Mouse (Mus musculus) lung, embryonic 15.5 days (tissue): ENCODE data around the gene Pex5l. TPM values are rescaled to one million over a fixed set of nuclear protein-coding genes. Genes with fewer than 3 reads are reported as not detected.
A peak's percentile ranks its signal among the peaks of the same experiment; 100 is the strongest.

Experiments
- ATAC-seq: fragments of 200-750 bp; cut with Nextera tagmentation; 2 replicates; pipeline ENCODE4 v1.8.0; 2017; ENCODE audit warnings: moderate number of reproducible peaks, borderline replicate concordance; ENCODE audit not compliant: low FRiP score, low TSS enrichment; ENCODE audit errors: extremely low read depth
- H3K27ac ChIP-seq: fragments of 300-500 bp; sonication (generic); 2 replicates; pipeline ENCODE4 v1.5.1; 2015; ENCODE audit warnings: moderate library complexity, mild to moderate bottlenecking, inconsistent platforms
- H3K27me3 ChIP-seq: fragments of 300-500 bp; sonication (generic); 2 replicates; pipeline ENCODE4 v1.6.1; 2015; ENCODE audit warnings: inconsistent platforms
- H3K36me3 ChIP-seq: fragments of 300-500 bp; sonication (generic); 2 replicates; pipeline ENCODE4 v1.6.1; 2015; ENCODE audit warnings: inconsistent platforms
- H3K4me1 ChIP-seq: fragments of 300-500 bp; sonication (generic); 2 replicates; pipeline ENCODE4 v1.6.1; 2015; ENCODE audit warnings: inconsistent platforms
- H3K4me2 ChIP-seq: fragments of 300-500 bp; sonication (generic); 2 replicates; pipeline ENCODE4 v1.6.1; 2015; ENCODE audit warnings: inconsistent platforms, mild to moderate bottlenecking, moderate library complexity
- H3K4me3 ChIP-seq: fragments of 300-500 bp; sonication (generic); 2 replicates; pipeline ENCODE4 v1.5.1; 2015; ENCODE audit warnings: mild to moderate bottlenecking, inconsistent platforms
- H3K9ac ChIP-seq: fragments of 300-500 bp; sonication (generic); 2 replicates; pipeline ENCODE4 v1.6.1; 2015; ENCODE audit warnings: inconsistent platforms
- H3K9me3 ChIP-seq: fragments of 300-500 bp; sonication (generic); 2 replicates; pipeline ENCODE4 v1.6.1; 2016; ENCODE audit warnings: inconsistent platforms
- WGBS: fragments of 180-500 bp; shearing (Covaris S2); methylation state at CpG from one replicate; pipeline ENCODE4 v1.1.7; 2015; 5-methylcytosine and 5-hydroxymethylcytosine counted together
- polyA plus RNA-seq: library from polyadenylated mRNA; unstranded; fragments of >200 nt; fragmentation: Nextera tagmentation; extraction: Ambion mirVana; gene quantifications from 2 replicates; pipeline ENCODE4 v1.2.1, GENCODE M21; 2015

Pex5l gene
- 0.19 and 0.36 TPM in 2 replicates for polyA plus RNA-seq

GRCm38 (mm10) chr3:33142901-33143461 lies at the start of gene Pex5l:
TSS of gene Pex5l (minus strand) at chr3:33143247.
- H3K9ac ChIP-seq: no peak within 1 kb of the TSS
- H3K36me3 ChIP-seq: no peaks in the 10 kb centered on the region
- H3K9me3 ChIP-seq: no peaks in the 10 kb centered on the region
- peaks cover 9% of the 10 kb centered on the region for H3K4me1 ChIP-seq
- peak; percentile 94 for ATAC-seq
- H3K27me3 ChIP-seq: peaks cover 27% of the 10 kb centered on the region
- peak within 1 kb of the TSS; percentile 75 for H3K4me2 ChIP-seq
- H3K27ac ChIP-seq: no peak within 1 kb of the TSS
- under 1% methylated on average over 88 of the region's 88 CpGs for WGBS
- peak within 1 kb of the TSS; percentile 53 for H3K4me3 ChIP-seq

- Histone ChIP-seq H3K4me1 (no peaks in the 10 kb centered on the region), H3K4me3 (no peak overlapping the region), H3K9me3 (no peaks in the 10 kb centered on the region), H3K27me3 (no peaks in the 10 kb centered on the region), H3K9ac (no peak overlapping the region), H3K27ac (no peak overlapping the region), H3K36me3 (no peaks in the 10 kb centered on the region), H3K4me2 (no peak overlapping the region)
- ATAC-seq: no peak
- WGBS: 61% methylated on average over 3 of the region's 3 CpGs
Observed at GRCm38 (mm10) chr3:33165186-33165585, 22.1 kb upstream of the Pex5l start.

GRCm38 (mm10) chr3:33163821-33164220 lies 20.8 kb upstream of the Pex5l start:
- no peak overlapping the region for H3K4me3 ChIP-seq
- H3K36me3 ChIP-seq: no peaks in the 10 kb centered on the region
- ATAC-seq: no peak
- no peaks in the 10 kb centered on the region for H3K4me1 ChIP-seq
- no peaks in the 10 kb centered on the region for H3K27me3 ChIP-seq
- no peak overlapping the region for H3K27ac ChIP-seq
- H3K9me3 ChIP-seq: no peaks in the 10 kb centered on the region
- no peak overlapping the region for H3K4me2 ChIP-seq
- H3K9ac ChIP-seq: no peak overlapping the region

- Histone ChIP-seq H3K9ac (no peak overlapping the region), H3K36me3 (no peaks in the 10 kb centered on the region), H3K4me1 (peaks cover 9% of the 10 kb centered on the region), H3K4me2 (peak overlapping the region; percentile 75), H3K27me3 (peaks cover 27% of the 10 kb centered on the region), H3K4me3 (peak overlapping the region; percentile 53; the same call in 1 of the 2 replicates), H3K9me3 (no peaks in the 10 kb centered on the region), H3K27ac (no peak overlapping the region)
- 67% methylated on average over 7 of the region's 7 CpGs for WGBS
- ATAC-seq: 0 out of 2 replicates have a peak, but pooled peaks have one; percentile 15
Observed at GRCm38 (mm10) chr3:33143592-33143991, 545 bp upstream of the Pex5l start.

GRCm38 (mm10) chr3:33142398-33142797 lies 649 bp downstream of the Pex5l start:
- Histone ChIP-seq H3K9me3 (no peaks in the 10 kb centered on the region), H3K36me3 (no peaks in the 10 kb centered on the region), H3K27ac (no peak overlapping the region), H3K4me3 (peak overlapping the region; percentile 53), H3K4me1 (peaks cover 9% of the 10 kb centered on the region), H3K4me2 (peak overlapping the region; percentile 75), H3K9ac (no peak overlapping the region), H3K27me3 (peaks cover 27% of the 10 kb centered on the region)
- ATAC-seq: 0 out of 2 replicates have a peak, but pooled peaks have one; percentile 6
- WGBS: 2% methylated on average over 17 of the region's 17 CpGs

- Histone ChIP-seq H3K27ac (no peak overlapping the region), H3K9ac (no peak overlapping the region), H3K27me3 (no peaks in the 10 kb centered on the region), H3K9me3 (no peaks in the 10 kb centered on the region), H3K4me3 (no peak overlapping the region), H3K36me3 (no peaks in the 10 kb centered on the region), H3K4me1 (no peaks in the 10 kb centered on the region), H3K4me2 (no peak overlapping the region)
- ATAC-seq: no peak
Observed at GRCm38 (mm10) chr3:33129944-33130343, 13.1 kb downstream of the Pex5l start.

GRCm38 (mm10) chr3:33124796-33125195 lies 18.3 kb downstream of the Pex5l start:
- no peaks in the 10 kb centered on the region for H3K4me1 ChIP-seq
- WGBS: 82% methylated on average over 5 of the region's 5 CpGs
- H3K4me3 ChIP-seq: no peak overlapping the region

GRCm38 (mm10) chr3:33105785-33106184 lies 37.3 kb downstream of the Pex5l start:
- Histone ChIP-seq H3K36me3 (no peaks in the 10 kb centered on the region), H3K27ac (no peak overlapping the region), H3K9ac (no peak overlapping the region), H3K4me3 (no peak overlapping the region), H3K4me2 (no peak overlapping the region), H3K27me3 (no peaks in the 10 kb centered on the region), H3K4me1 (no peaks in the 10 kb centered on the region), H3K9me3 (no peaks in the 10 kb centered on the region)
- 79% methylated on average over 2 of the region's 2 CpGs for WGBS
- no peak for ATAC-seq

More at GRCm38 (mm10) chr3:33124796-33125195, 18.3 kb downstream of the Pex5l start:
- Histone ChIP-seq H3K27ac (no peak overlapping the region), H3K9ac (no peak overlapping the region), H3K9me3 (no peaks in the 10 kb centered on the region), H3K4me2 (no peak overlapping the region), H3K36me3 (no peaks in the 10 kb centered on the region), H3K27me3 (no peaks in the 10 kb centered on the region)
- no peak for ATAC-seq

- no peaks in the 10 kb centered on the region for H3K9me3 ChIP-seq
- H3K4me3 ChIP-seq: no peak overlapping the region
- H3K9ac ChIP-seq: no peak overlapping the region
- no peaks in the 10 kb centered on the region for H3K4me1 ChIP-seq
- H3K27me3 ChIP-seq: no peaks in the 10 kb centered on the region
- H3K27ac ChIP-seq: no peak overlapping the region
- WGBS: 57% methylated on average over 6 of the region's 6 CpGs
- ATAC-seq: no peak
- no peaks in the 10 kb centered on the region for H3K36me3 ChIP-seq
- H3K4me2 ChIP-seq: no peak overlapping the region
Observed at GRCm38 (mm10) chr3:33103501-33103900, 39.5 kb downstream of the Pex5l start.

- Histone ChIP-seq H3K4me2 (no peak overlapping the region), H3K4me1 (no peaks in the 10 kb centered on the region), H3K27me3 (no peaks in the 10 kb centered on the region), H3K9me3 (no peaks in the 10 kb centered on the region), H3K4me3 (no peak overlapping the region), H3K36me3 (no peaks in the 10 kb centered on the region), H3K27ac (no peak overlapping the region), H3K9ac (no peak overlapping the region)
- WGBS: 77% methylated on average over 9 of the region's 9 CpGs
- ATAC-seq: no peak
Observed at GRCm38 (mm10) chr3:33098550-33099295, 44.3 kb downstream of the Pex5l start.

GRCm38 (mm10) chr3:33093646-33094045 lies 49.4 kb downstream of the Pex5l start:
- no peak overlapping the region for H3K4me2 ChIP-seq

GRCm38 (mm10) chr3:33090001-33090400 lies 53.0 kb downstream of the Pex5l start:
- Histone ChIP-seq H3K9ac (no peak overlapping the region), H3K9me3 (no peaks in the 10 kb centered on the region), H3K36me3 (no peaks in the 10 kb centered on the region), H3K4me1 (no peaks in the 10 kb centered on the region), H3K27ac (no peak overlapping the region), H3K4me3 (no peak overlapping the region), H3K27me3 (no peaks in the 10 kb centered on the region), H3K4me2 (0 out of 2 replicates have a peak overlapping the region, but pooled peaks have one; percentile 5)
- ATAC-seq: no peak
- WGBS: 33% methylated on average over 9 of the region's 9 CpGs

More at GRCm38 (mm10) chr3:33093646-33094045, 49.4 kb downstream of the Pex5l start:
- Histone ChIP-seq H3K4me1 (no peaks in the 10 kb centered on the region), H3K9me3 (no peaks in the 10 kb centered on the region), H3K36me3 (no peaks in the 10 kb centered on the region), H3K4me3 (no peak overlapping the region), H3K9ac (no peak overlapping the region), H3K27ac (no peak overlapping the region), H3K27me3 (no peaks in the 10 kb centered on the region)
- ATAC-seq: no peak
- WGBS: 67% methylated on average over 6 of the region's 6 CpGs
